Mouse (Mus musculus) kidney, embryonic 16.5 days (tissue): ENCODE measurements around the gene Chrna10. TPM values are rescaled to one million over a fixed set of nuclear protein-coding genes. Genes with fewer than 3 reads are reported as not detected.
A peak's percentile ranks its signal among the peaks of the same experiment; 100 is the strongest.

Source experiments
- ATAC-seq: fragments of 200-750 bp; cut with Nextera tagmentation; 2 replicates; pipeline ENCODE4 v1.8.0; 2017; ENCODE audit warnings: moderate TSS enrichment; ENCODE audit not compliant: low FRiP score, low TSS enrichment
- H3K27ac ChIP-seq: fragments of 300-500 bp; sonication (generic); 2 replicates; pipeline ENCODE4 v1.5.1; 2014; ENCODE audit warnings: low read length
- H3K27me3 ChIP-seq: fragments of 300-500 bp; sonication (generic); 2 replicates; pipeline ENCODE4 v1.6.1; 2014; ENCODE audit warnings: low read length, control low read depth, mixed read lengths; ENCODE audit not compliant: insufficient read depth
- H3K36me3 ChIP-seq: fragments of 300-500 bp; sonication (generic); 2 replicates; pipeline ENCODE4 v1.6.1; 2014; ENCODE audit warnings: low read length, control low read depth, mixed read lengths; ENCODE audit not compliant: insufficient read depth
- H3K4me1 ChIP-seq: fragments of 300-500 bp; sonication (generic); 2 replicates; pipeline ENCODE4 v1.6.1; 2014; ENCODE audit warnings: low read length, control low read depth, mixed read lengths; ENCODE audit not compliant: insufficient read depth
- H3K4me2 ChIP-seq: fragments of 300-500 bp; sonication (generic); replicated peaks from 2 replicates; pipeline ENCODE4 v1.6.1; 2014; ENCODE audit warnings: low read depth, low read length
- H3K4me3 ChIP-seq: fragments of 300-500 bp; sonication (generic); 2 replicates; pipeline ENCODE4 v1.5.1; 2014; ENCODE audit warnings: mild to moderate bottlenecking, low read length
- H3K9ac ChIP-seq: fragments of 300-500 bp; sonication (generic); replicated peaks from 2 replicates; pipeline ENCODE4 v1.6.1; 2014; ENCODE audit warnings: low read length
- H3K9me3 ChIP-seq: fragments of 300-500 bp; sonication (generic); 2 replicates; pipeline ENCODE4 v1.6.1; 2016; ENCODE audit warnings: low read length, control low read depth
- WGBS: fragments of 180-500 bp; shearing (Covaris S2); extraction: QIAGEN DNeasy Blood & Tissue Kit; methylation state at CpG from one replicate; pipeline ENCODE4 v1.1.7; 2014; 5-methylcytosine and 5-hydroxymethylcytosine counted together
- polyA plus RNA-seq: library from polyadenylated mRNA; unstranded; fragments of >200 nt; fragmentation: Nextera tagmentation; extraction: Ambion mirVana; gene quantifications from 2 replicates; pipeline ENCODE4 v1.2.1, GENCODE M21; 2015

Chrna10 gene
- polyA plus RNA-seq, 1 experiment from 2014 or later = not detected

DNA sequence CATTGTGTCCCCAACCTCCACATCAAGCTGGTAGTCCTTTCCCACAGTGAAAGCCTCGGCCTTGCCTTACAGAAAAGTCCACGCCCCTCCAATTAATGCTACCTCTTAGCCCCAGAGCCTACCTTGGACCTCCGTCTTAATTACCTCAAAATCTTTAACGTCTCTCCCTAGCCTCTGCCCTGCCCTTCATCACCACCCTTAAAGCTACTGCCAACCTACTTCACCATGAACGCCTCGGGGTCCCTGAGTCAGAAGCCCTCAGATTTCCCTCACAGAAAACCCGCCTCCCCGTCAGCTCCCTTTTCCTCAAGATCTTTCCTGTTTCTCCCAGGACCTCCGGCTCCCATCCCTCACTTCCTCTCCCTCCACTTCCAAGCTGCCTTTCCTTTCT lies 52.0 kb downstream of the Chrna10 start:
- H3K27me3 ChIP-seq = no peaks in the 10 kb centered on the region
- peaks cover 2% of the 10 kb centered on the region; the same call in 1 of the 2 replicates for H3K36me3 ChIP-seq
- peak overlapping the region; percentile 67 for H3K4me2 ChIP-seq
- H3K4me1 ChIP-seq = peaks cover 23% of the 10 kb centered on the region
- peak overlapping the region; percentile 91 for H3K27ac ChIP-seq
- peak overlapping the region; percentile 76 for H3K4me3 ChIP-seq
- 0% methylated on average over 9 of the region's 9 CpGs for WGBS
- peak overlapping the region; percentile 78 for H3K9ac ChIP-seq
- ATAC-seq = peak; percentile 28
- no peaks in the 10 kb centered on the region for H3K9me3 ChIP-seq

DNA sequence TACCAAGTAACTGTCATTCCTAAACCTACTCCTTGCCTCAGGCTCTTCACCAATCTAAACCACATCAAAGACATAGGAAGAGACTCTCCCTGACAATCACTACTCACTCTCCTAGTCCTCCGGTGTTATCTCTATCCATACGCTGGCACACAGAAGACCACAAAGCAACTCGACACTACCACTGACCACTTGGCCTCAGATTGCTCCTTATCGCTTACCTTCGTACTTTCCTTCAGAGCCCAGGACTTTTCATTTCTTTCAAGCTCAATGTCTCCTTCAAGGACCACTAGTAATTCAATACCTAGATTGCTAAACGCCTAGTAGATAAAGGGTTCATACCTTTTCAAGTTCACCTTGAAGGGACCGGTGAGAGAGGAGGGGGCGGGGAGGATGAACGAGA lies 52.7 kb downstream of the Chrna10 start:
- Histone ChIP-seq H3K36me3 (0 out of 2 replicates have a peak, but pooled peaks cover 8% of the 10 kb centered on the region), H3K4me3 (peak overlapping the region; percentile 76), H3K9ac (0 out of 2 replicates have a peak overlapping the region, but pooled peaks have one; percentile 78), H3K9me3 (no peaks in the 10 kb centered on the region), H3K4me1 (peaks cover 23% of the 10 kb centered on the region), H3K27me3 (no peaks in the 10 kb centered on the region), H3K4me2 (peak overlapping the region; percentile 67), H3K27ac (no peak overlapping the region)
- ATAC-seq = no peak
- WGBS = 77% methylated on average over 9 of the region's 9 CpGs

DNA sequence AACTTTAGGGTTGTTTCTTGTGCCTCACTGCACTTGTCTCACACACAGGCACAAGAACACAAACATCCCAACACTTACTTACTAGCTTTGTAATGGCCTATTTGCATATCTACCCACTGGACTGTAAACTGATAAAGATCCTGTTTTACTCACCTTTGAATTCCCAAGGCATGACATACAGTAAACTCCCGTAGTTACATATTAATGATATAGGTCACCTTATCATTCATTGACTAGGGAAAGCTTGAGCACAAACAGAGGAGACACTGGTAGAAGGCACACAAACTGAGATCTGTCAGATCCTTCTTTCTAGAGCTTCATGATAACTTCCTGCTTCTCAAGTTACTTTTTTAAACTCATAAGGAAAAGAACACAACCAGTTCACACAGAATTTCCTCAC lies 54.4 kb downstream of the Chrna10 start:
- H3K9ac ChIP-seq = no peak overlapping the region

DNA sequence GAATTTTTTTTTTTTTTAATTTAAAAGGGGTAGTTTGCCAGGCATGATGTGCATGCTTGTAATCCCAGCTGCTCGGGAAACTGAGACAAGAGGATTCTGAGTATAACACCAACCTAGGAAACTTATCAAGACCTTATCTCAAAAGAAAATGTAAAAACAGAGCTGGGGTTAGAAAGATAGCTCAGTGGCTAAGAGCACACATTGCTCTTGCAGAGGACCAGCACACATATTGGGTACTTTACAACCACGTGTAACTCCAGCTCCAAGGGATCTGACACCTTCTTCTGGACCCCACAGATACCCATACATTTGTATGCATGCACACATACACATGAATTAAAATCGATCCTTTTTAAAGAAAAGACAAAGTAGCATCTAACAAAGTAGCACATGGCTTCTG lies 55.3 kb downstream of the Chrna10 start:
- no peaks in the 10 kb centered on the region for H3K9me3 ChIP-seq
- ATAC-seq = no peak
- H3K4me3 ChIP-seq = no peak overlapping the region
- peaks cover 14% of the 10 kb centered on the region; the same call in 1 of the 2 replicates for H3K36me3 ChIP-seq
- H3K9ac ChIP-seq = no peak overlapping the region
- H3K4me1 ChIP-seq = peaks cover 18% of the 10 kb centered on the region
- H3K27me3 ChIP-seq = no peaks in the 10 kb centered on the region
- H3K27ac ChIP-seq = no peak overlapping the region
- no peak overlapping the region for H3K4me2 ChIP-seq
- WGBS = 87% methylated on average over 3 of the region's 3 CpGs

More for the DNA sequence above, 54.4 kb downstream of the Chrna10 start:
- peaks cover 22% of the 10 kb centered on the region for H3K4me1 ChIP-seq
- H3K36me3 ChIP-seq = peaks cover 14% of the 10 kb centered on the region; the same call in 1 of the 2 replicates
- H3K4me3 ChIP-seq = no peak overlapping the region
- H3K27ac ChIP-seq = no peak overlapping the region; the same call in 1 of the 2 replicates
- no peak for ATAC-seq
- H3K9me3 ChIP-seq = no peaks in the 10 kb centered on the region
- no peaks in the 10 kb centered on the region for H3K27me3 ChIP-seq
- WGBS = 59% methylated on average over 1 of the region's 1 CpGs
- H3K4me2 ChIP-seq = no peak overlapping the region

Other genes starting within 250 kb of the Chrna10 start
- 82.5 and 98.0 TPM in 2 replicates for gene Folr1, start 246.0 kb downstream of the Chrna10 start, polyA plus RNA-seq
- 174 and 183 TPM in 2 replicates for gene Lamtor1, start 210.9 kb downstream of the Chrna10 start, polyA plus RNA-seq
- gene Tomt, start 210.5 kb downstream of the Chrna10 start, polyA plus RNA-seq = 0.33 and 0.59 TPM in 2 replicates
- 10.8 and 13.9 TPM in 2 replicates for gene Lrrc51, start 182.9 kb downstream of the Chrna10 start, polyA plus RNA-seq
- gene Numa1, start 182.7 kb downstream of the Chrna10 start, polyA plus RNA-seq = 72.1 and 75.6 TPM in 2 replicates
- gene Il18bp, start 98.1 kb downstream of the Chrna10 start, polyA plus RNA-seq = 3.0 and 3.3 TPM in 2 replicates
- gene Rnf121, start 51.4 kb downstream of the Chrna10 start, polyA plus RNA-seq = 32.7 and 34.1 TPM in 2 replicates
- 34.4 and 37.5 TPM in 2 replicates for gene Xndc1, start 51.3 kb downstream of the Chrna10 start, polyA plus RNA-seq
- 0.99 and 1.4 TPM in 2 replicates for gene Xntrpc, start 51.1 kb downstream of the Chrna10 start, polyA plus RNA-seq
- gene Trpc2, start 33.7 kb downstream of the Chrna10 start, polyA plus RNA-seq = 0.09 TPM in 1 of 2 replicates, not detected in the other
- gene Art1, start 15.1 kb downstream of the Chrna10 start, polyA plus RNA-seq = 1.0 and 1.2 TPM in 2 replicates
- gene Art5, start 7.3 kb downstream of the Chrna10 start, polyA plus RNA-seq = 2.2 and 2.4 TPM in 2 replicates
- gene Nup98, start 93.3 kb upstream of the Chrna10 start, polyA plus RNA-seq = 36.4 and 39.6 TPM in 2 replicates
- 82.9 and 84.7 TPM in 2 replicates for gene Pgap2, start 93.4 kb upstream of the Chrna10 start, polyA plus RNA-seq
- gene Rhog, start 139.2 kb upstream of the Chrna10 start, polyA plus RNA-seq = 61.2 and 64.9 TPM in 2 replicates
- 14.8 and 17.0 TPM in 2 replicates for gene Stim1, start 151.0 kb upstream of the Chrna10 start, polyA plus RNA-seq